Mouse (Mus musculus) gastrocnemius, postnatal 14 days (tissue): ENCODE measurements around the gene Mrpl54. TPM values are rescaled to one million over a fixed set of nuclear protein-coding genes. Genes with fewer than 3 reads are reported as not detected.

Experiments used
- DNase-seq: peaks from one replicate; pipeline ENCODE4 v3.0.0; 2021; ENCODE audit warnings: mixed read lengths
- intact Hi-C: fragments of 180-260 bp; cut with DNase I; formaldehyde crosslinking; loops from one replicate; pipeline ENCODE4 v1.15.1; 2025; ENCODE audit warnings: low total_unique reads
- long read RNA-seq, 2 experiments: library from polyadenylated mRNA; stranded (forward); transcript quantifications; one replicate each; pipeline ENCODE4 v2.0.0; 2021
- total RNA-seq, 2 experiments: library from RNA; stranded (reverse); gene quantifications; 2 replicates each; pipeline ENCODE4 v1.2.3; 2021

The Mrpl54 gene
- total RNA-seq: 10 to 100 TPM; 93.1 to 99.9 TPM
- long read RNA-seq, experiment 1, transcript Mrpl54-201 (3 exons, 604 nt): major isoform, 54 of 62 reads
- long read RNA-seq, experiment 1, partial matches to known transcripts: 8 of 62 reads
- long read RNA-seq, experiment 1, other reads (novel, unspliced or antisense): 0 of 62 reads
- long read RNA-seq, experiment 2, transcript Mrpl54-201 (3 exons, 604 nt): major isoform, 68 of 74 reads
- long read RNA-seq, experiment 2, partial matches to known transcripts: 6 of 74 reads
- long read RNA-seq, experiment 2, other reads (novel, unspliced or antisense): 0 of 74 reads

GRCm38 (mm10) chr10:81266211-81267105, at the start of gene Mrpl54, which contains the start of gene Apba3:
TSS of gene Mrpl54 (minus strand) at chr10:81266934.
TSS of gene Apba3 (plus strand) at chr10:81266960.
- intact Hi-C loops: no loop called here
- peak; percentile 97 for DNase-seq

GRCm38 (mm10) chr10:81315587-81315986, 48.9 kb upstream of the Mrpl54 start:
- intact Hi-C loops: no loop called here
- no peak for DNase-seq

- no peak for DNase-seq
- intact Hi-C loops: no loop called here
Observed at GRCm38 (mm10) chr10:81314201-81314600, 47.5 kb upstream of the Mrpl54 start.

DNA sequence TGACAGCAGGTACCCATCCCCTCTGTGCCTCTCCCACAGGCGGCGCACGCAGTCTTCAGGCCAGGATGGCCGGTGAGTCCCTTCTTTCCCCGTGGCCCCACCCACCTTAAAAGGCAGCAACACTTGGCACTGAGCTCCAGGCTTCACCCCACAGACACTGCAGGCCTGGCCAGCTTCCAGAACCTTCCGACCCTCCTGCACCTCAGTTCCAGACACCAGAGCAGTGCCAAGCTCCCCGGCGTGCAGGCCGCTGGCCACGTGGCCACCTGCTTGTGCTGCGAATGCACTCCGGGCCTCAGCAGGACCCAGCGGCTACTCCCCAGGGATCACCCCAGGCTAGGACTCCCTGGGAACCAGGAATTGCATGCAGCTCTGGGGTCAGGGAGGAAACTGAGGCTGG, 46.8 kb upstream of the Mrpl54 start:
- no peak for DNase-seq
- intact Hi-C loops: no loop called here

DNA sequence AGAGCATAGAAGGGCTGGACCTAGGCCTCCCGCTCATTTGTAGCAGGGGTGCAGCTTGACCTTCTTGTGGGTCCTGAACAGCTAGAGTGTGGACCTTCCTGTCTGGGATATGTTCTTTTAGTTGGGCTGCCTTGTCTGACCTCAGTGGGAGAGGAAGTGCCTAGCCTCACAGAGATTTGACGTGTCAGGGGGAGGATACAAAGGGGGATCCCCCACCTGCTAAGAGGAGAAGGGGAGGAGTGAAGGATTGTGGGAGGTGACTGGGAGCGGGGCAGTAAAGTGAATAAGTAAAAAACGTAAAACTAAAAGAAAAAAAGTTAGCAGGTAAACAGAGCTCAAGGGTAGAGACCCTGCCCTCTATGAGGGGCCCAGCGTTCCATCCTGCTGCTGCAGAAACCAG, 42.8 kb upstream of the Mrpl54 start:
- intact Hi-C loops: no loop called here
- DNase-seq: no peak

DNA sequence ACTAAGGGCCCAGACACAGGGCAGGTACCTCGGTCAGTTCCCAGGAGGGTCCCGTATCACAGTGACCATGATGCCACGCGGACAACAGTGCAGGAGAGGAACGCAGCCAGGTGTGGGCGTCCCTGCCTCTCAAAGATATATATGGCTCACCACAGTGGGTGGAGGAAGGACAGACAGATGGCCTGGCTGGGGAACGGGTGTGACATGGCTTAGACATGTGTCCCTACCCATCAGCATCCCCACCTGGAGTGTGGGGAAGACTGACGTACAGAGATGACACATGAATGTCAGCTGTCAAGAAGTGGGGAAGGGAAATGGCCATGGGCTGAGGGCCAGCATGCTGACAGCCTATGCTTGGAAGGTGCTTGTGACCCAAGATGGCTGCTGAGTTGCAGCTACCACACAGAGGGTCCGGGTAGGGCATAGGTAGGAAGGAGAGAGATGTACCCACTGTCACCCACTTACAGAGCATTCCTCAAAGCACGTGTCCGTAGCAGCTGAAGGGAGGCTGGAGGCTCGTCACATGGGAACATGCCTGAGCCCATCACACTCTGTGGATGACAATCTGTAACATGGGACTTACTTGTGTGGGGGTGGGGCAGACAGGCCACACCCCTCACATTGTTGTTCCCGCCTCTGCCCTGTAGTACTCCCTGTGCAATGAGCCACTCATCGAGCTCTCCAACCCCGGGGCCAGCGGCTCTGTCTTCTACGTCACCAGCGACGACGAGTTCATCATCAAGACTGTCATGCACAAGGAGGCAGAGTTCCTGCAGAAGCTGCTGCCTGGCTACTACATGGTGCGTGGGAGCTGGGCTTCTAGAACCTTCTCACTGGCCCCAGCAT, 40.3 kb upstream of the Mrpl54 start:
- DNase-seq: no peak
- intact Hi-C loops: no loop called here

DNA sequence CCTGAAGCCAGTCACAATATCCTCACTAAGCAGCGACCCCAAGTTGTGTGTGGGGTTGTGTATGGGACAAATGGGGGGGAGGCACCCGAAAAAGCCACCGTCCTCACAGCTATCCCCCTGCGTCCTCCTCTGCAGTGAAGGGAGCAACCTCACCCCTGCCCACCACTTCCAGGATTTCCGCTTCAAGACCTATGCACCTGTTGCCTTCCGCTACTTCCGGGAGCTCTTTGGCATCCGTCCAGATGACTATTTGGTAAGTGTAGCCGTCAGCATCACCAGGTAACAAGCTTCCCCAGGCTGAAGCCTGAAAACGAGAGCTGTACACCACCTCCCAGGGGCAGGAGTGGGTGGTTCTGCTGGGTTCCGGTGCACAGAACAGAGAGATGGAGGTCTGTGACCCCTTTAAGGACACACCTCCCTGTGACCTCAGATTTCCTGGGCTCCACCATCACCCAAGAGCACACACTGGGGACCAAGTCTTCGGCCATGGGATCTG, 39.5 kb upstream of the Mrpl54 start:
- intact Hi-C loops: no loop called here
- DNase-seq: no peak

- no peak for DNase-seq
- intact Hi-C loops: no loop called here
Observed at GRCm38 (mm10) chr10:81305663-81306062, 38.9 kb upstream of the Mrpl54 start.

DNA sequence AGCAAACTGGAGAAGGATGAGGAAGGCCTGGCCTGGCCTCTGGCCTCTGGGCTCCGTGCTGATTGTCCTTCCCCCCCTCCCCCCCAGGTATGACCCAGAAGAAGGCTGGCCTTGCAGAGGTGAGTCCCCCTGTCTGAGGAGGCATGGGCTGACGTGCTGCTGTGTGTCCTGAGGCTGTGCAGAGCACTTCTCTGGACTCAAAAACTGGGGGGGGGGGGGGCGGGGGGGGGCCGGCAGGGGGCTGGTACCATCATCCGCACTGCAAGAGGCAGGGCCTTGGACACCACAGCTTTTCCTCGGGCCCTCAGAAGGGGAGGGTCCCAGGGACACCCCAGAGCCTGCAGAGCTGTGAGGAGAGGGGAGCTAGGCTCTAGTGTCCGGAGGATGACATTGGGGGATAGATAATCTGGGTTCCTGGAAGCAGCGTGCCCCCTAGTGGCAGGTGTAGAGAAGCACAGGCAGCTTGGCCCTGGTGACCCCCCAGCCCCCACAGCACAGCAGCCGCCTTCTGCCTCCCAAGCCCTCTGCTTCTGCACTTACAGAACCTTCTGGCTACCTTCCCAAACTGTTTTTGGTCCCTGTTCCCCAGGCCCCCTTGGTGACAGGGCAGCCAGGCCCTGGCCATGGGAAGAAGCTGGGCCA, 38.0 kb upstream of the Mrpl54 start:
- intact Hi-C loops: no loop called here
- peak; percentile 43 for DNase-seq

GRCm38 (mm10) chr10:81303761-81304160, 37.0 kb upstream of the Mrpl54 start:
- DNase-seq: no peak
- intact Hi-C loops: no loop called here

DNA sequence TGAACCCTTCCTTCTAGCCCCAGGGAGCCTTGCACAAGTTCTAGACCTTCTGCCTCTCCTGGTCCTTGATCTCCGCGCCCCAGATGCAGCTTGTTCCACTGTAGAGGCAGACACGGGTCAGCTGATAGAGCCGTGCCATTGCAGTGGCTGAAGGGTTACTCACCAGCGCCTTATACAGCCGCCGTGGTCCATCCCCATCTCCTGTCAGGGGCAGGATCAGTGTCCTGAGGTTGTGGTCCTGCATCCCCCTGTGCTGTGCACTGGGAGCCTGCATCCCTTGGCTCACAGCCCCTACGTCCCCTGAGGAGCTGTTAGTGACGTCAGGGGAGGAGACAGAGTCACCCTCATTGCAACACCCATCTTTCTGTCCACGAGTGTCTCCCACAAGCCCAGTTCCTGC, 36.5 kb upstream of the Mrpl54 start:
- intact Hi-C loops: no loop called here
- no peak for DNase-seq

GRCm38 (mm10) chr10:81302781-81303218, 36.1 kb upstream of the Mrpl54 start:
- intact Hi-C loops: no loop called here
- DNase-seq: no peak

DNA sequence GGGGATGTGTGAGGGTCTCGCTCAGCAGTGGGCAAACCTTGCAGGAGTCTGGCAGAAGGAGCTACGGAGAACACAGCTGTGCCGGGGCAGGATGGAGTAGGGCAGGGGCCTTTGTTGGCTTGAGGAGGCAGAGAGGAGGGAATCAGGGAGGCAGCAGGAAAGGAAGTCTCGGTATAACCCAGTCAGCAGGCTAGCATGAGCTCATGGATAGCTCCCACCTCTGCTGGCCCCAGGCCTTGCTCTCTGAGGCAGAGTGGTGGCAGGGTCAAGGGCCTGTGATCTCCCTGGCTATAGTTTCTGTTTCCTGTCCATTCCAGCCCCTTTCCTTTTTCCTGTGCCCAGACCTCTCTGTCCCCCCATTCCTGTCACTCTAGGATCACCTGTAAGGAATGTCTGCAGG, 35.6 kb upstream of the Mrpl54 start:
- intact Hi-C loops: no loop called here
- no peak for DNase-seq

DNA sequence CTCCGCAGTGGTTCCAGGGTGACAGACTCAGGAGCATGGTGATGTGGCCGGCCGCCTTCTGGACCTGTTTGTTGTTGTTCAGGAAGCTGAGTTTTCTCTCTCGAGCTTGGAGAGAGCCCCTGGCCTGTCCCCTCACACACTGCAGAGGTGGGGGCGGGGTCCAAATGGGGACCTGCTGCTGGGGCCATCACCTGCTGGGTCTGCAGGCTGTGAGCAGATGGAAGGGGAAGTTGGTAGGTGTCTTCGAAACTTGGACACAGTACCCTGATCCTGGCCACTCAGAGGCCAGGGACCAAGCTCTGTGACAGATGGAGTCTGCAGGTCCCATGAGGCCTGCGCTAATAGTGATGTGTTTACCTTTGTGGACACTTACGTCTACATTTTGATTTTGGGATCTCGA, 34.6 kb upstream of the Mrpl54 start:
- intact Hi-C loops: no loop called here
- no peak for DNase-seq

GRCm38 (mm10) chr10:81300352-81300907, 33.7 kb upstream of the Mrpl54 start:
- intact Hi-C loops: no loop called here
- no peak for DNase-seq

DNA sequence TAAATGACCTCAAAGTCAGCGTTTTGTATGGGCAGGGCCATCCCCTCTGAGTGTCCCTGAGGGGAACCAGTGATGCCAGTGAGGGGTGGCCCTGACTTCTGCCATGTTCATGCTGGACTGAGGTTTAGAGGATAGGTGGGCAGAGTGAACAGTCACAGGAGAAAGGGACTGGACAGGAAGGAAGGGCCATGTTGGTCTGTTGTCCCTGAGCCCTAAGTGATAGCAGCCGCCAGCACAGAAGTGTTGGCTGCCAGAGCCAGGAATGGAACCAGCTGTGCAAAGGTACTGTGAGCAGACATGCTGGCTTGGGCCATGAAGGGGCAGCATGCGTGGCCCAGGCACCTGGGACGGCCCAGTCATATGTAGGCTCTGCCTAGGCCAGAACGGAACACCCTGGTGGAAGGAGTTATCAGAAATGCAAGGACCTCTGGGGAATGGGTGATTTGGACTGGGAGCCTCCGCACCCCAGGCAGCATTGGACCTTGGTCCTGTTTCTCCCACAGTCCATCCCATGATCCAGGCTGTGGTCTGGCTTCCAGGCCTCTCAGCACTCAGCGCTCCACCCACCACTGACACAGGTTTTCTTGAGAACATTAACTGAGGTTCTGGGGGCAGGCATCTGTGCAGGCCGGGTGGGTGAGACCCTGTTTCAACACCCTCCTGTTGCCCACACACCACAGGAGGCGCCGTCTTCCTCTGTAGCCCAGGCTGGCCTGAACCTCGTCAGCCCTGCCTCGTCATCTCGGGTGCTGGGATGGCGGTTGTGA, 33.0 kb upstream of the Mrpl54 start:
- intact Hi-C loops: no loop called here
- no peak for DNase-seq

GRCm38 (mm10) chr10:81298369-81299100, 31.8 kb upstream of the Mrpl54 start:
- intact Hi-C loops: no loop called here
- DNase-seq: no peak

- intact Hi-C loops: no loop called here
- DNase-seq: peak; percentile 48
Observed at GRCm38 (mm10) chr10:81297845-81298244, 31.1 kb upstream of the Mrpl54 start.
